Mouse (Mus musculus) heart, adult 2 months (tissue): Measurements from ENCODE around the gene Zfp715. TPM values are rescaled to one million over a fixed set of nuclear protein-coding genes. Genes with fewer than 3 reads are reported as not detected.
"Not testable (repeated sequence)": the region's sequence is repeated elsewhere in the genome, so short reads cannot be mapped to it uniquely, and the experiment has no call there.

ENCODE experiments used
- DNase-seq, 2 experiments: peaks; one replicate each; pipeline ENCODE4 v3.0.0; 2021
- H3K27ac ChIP-seq: fragments of 200-600 bp; 2 replicates; pipeline ENCODE4 v1.8.1; 2022
- H3K27me3 ChIP-seq: fragments of 200-500 bp; 2 replicates; pipeline ENCODE4 v1.6.1; 2012; ENCODE audit warnings: mild to moderate bottlenecking, low read length, inconsistent platforms, mixed read lengths; ENCODE audit not compliant: control insufficient read depth, insufficient read depth
- H3K36me3 ChIP-seq: fragments of 200-500 bp; 2 replicates; pipeline ENCODE4 v1.6.1; 2012; ENCODE audit warnings: low read length, inconsistent platforms; ENCODE audit not compliant: control insufficient read depth, insufficient read depth
- H3K4me1 ChIP-seq: fragments of 200-500 bp; 2 replicates; pipeline ENCODE4 v1.6.1; 2011; ENCODE audit warnings: low read length; ENCODE audit not compliant: control insufficient read depth, insufficient read depth
- H3K4me3 ChIP-seq: fragments of 200-600 bp; 2 replicates; pipeline ENCODE4 v1.8.1; 2022
- H3K79me2 ChIP-seq: fragments of 200-500 bp; replicated peaks from 2 replicates; pipeline ENCODE4 v1.6.1; 2012; ENCODE audit warnings: mild to moderate bottlenecking, inconsistent platforms, low read length, moderate library complexity, mixed read lengths; ENCODE audit not compliant: control insufficient read depth, insufficient read depth
- H3K9ac ChIP-seq: fragments of 200-500 bp; 2 replicates; pipeline ENCODE4 v1.6.1; 2012; ENCODE audit warnings: low read depth, mild to moderate bottlenecking, control low read depth, inconsistent platforms, low read length, mixed read lengths
- CTCF ChIP-seq: fragments of 200-600 bp; IDR thresholded peaks from 2 replicates; pipeline ENCODE4 v1.8.1; 2022; ENCODE audit warnings: antibody characterized with exemption, mild to moderate bottlenecking, moderate library complexity
- EP300 ChIP-seq: fragments of 200-500 bp; IDR thresholded peaks from 2 replicates; pipeline ENCODE4 v1.6.1; 2011; ENCODE audit warnings: low read depth, low read length, control low read depth; ENCODE audit not compliant: insufficient read depth
- POLR2A ChIP-seq: fragments of 200-500 bp; IDR thresholded peaks from 2 replicates; pipeline ENCODE4 v1.6.1; 2011; ENCODE audit warnings: mild to moderate bottlenecking, low read depth, low read length, control low read depth; ENCODE audit not compliant: insufficient read depth
- WGBS: fragments of 180-500 bp; shearing (Covaris S2); methylation state at CpG from one replicate; pipeline ENCODE4 v1.1.7; 2018; 5-methylcytosine and 5-hydroxymethylcytosine counted together
- intact Hi-C: fragments of 180-260 bp; cut with DNase I; formaldehyde crosslinking; loops from one replicate; pipeline ENCODE4 v1.15.1; 2025
- polyA plus RNA-seq: library from polyadenylated mRNA; depleted of rRNA; stranded (reverse); fragments of >200 nt; gene quantifications from 2 replicates; pipeline ENCODE4 v1.2.3, GENCODE M21; 2012
- total RNA-seq, 2 experiments: library from RNA; stranded (reverse); gene quantifications; 2 replicates each; pipeline ENCODE4 v1.2.3; 2021

The Zfp715 gene
- total and polyA plus RNA-seq, 3 experiments: 6.6 to 15.1 (median 11.5) TPM

- Histone ChIP-seq H3K36me3 (no peaks in the 10 kb centered on the region), H3K4me3 (peak overlapping the region; percentile 33; the same call in 1 of the 2 replicates), H3K4me1 (peaks cover 4% of the 10 kb centered on the region), H3K27me3 (no peaks in the 10 kb centered on the region), H3K9ac (peak overlapping the region; percentile 71), H3K27ac (peak overlapping the region; percentile 61), H3K79me2 (no peaks in the 10 kb centered on the region)
- intact Hi-C loops: loop anchor here (1.0 to 10.0 kb wide), 3 partner anchors 50 to 182 kb away; partner anchors contain the start of gene Vsig10l
- peak; percentile 66 to 90 for DNase-seq
- TF ChIP-seq POLR2A: no peak
- TF ChIP-seq CTCF: no peak; the same call in 1 of the 2 replicates
- TF ChIP-seq EP300: peak; percentile 61; the same call in 1 of the 2 replicates
- 9% methylated on average over 18 of the region's 18 CpGs for WGBS
Measured at GRCm38 (mm10) chr7:43282859-43283595, 30.1 kb downstream of the Zfp715 start.

DNA sequence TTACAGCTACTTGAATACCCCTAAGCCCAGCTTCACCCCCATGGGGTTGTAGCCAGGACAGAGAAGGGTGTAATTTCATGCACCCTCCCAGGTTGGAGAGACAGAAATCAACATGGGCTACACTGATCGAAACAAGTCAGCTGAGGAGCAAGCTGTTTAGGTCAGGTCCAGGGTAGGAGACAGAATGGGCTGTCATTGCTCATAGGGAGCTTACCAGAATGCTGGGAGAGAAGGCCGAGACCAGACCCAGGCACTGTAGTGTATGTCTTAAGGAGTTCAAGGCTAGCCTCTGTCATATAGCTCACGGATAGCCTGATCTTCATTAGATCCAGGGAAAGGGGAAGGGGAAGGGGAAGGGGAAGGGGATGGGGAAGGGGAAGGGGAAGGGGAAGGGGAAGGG lies 30.6 kb downstream of the Zfp715 start:
- Histone ChIP-seq H3K36me3 (no peaks in the 10 kb centered on the region), H3K4me1 (peaks cover 8% of the 10 kb centered on the region), H3K4me3 (no peak overlapping the region), H3K79me2 (no peaks in the 10 kb centered on the region), H3K27ac (peak overlapping the region; percentile 45; the same call in 1 of the 2 replicates), H3K9ac (no peak overlapping the region), H3K27me3 (no peaks in the 10 kb centered on the region)
- TF ChIP-seq EP300 (no peak), CTCF (no peak), POLR2A (no peak)
- DNase-seq: no peak
- intact Hi-C loops: loop anchor here (2.0 to 10.0 kb wide), 2 partner anchors 94 to 182 kb away; partner anchors contain the start of gene Vsig10l
- WGBS: 53% methylated on average over 2 of the region's 3 CpGs

- intact Hi-C loops: no loop called here
- Histone ChIP-seq H3K36me3 (no peaks in the 10 kb centered on the region), H3K9ac (no peak overlapping the region), H3K79me2 (no peaks in the 10 kb centered on the region), H3K27ac (no peak overlapping the region), H3K27me3 (no peaks in the 10 kb centered on the region), H3K4me1 (peaks cover 7% of the 10 kb centered on the region), H3K4me3 (no peak overlapping the region)
- TF ChIP-seq POLR2A (no peak), CTCF (no peak), EP300 (no peak)
- WGBS: 18% methylated on average over 5 of the region's 5 CpGs
- peak in 1 of 2 experiments; percentile 27 for DNase-seq
Measured at GRCm38 (mm10) chr7:43277401-43277800, 35.7 kb downstream of the Zfp715 start.

DNA sequence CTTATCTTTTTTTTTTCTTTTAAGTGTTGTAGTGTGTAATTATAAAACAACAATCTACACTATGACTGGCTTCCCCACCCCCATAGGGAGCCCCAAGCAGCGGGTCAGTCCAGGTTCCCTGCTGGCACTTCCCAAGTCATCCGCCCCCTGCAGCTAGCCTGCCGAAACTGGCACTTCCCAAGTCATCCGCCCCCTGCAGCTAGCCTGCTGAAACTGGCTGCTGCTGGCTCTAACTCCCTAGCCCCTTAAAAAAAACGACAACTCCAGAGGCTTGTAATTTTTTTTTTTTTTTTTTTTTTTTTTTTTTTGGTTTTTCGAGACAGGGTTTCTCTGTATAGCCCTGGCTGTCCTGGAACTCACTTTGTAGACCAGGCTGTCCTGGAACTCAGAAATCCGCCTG lies 36.9 kb downstream of the Zfp715 start:
- H3K4me3 ChIP-seq, DNase-seq, intact Hi-C loops, H3K4me1 ChIP-seq, H3K27ac ChIP-seq, H3K79me2 ChIP-seq, H3K36me3 ChIP-seq, H3K27me3 ChIP-seq, H3K9ac ChIP-seq: not testable (repeated sequence)
- WGBS: 50% methylated on average over 7 of the region's 7 CpGs

DNA sequence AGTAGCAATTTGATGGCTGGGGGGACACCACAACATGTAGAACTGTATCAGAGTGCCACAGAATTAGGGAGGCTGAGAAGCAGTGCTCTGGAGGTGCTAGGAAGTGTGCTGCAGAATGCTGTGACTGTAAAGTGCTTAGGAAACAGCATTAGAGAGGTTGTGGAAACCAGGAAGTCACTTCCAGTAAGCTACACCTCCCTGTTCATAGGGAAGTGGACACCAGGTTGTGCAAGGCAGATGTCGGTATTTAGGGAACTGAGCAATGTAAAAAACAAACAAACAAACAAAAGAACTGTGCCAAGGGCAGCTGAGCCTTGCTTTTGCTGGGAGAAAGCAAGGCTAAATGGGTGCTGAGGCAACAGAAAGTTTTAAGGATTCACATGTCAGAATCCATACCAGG lies 39.6 kb downstream of the Zfp715 start:
- peaks cover 6% of the 10 kb centered on the region for H3K4me1 ChIP-seq
- no peak overlapping the region for H3K4me3 ChIP-seq
- no peaks in the 10 kb centered on the region for H3K36me3 ChIP-seq
- TF ChIP-seq EP300 (no peak), CTCF (no peak), POLR2A (no peak)
- intact Hi-C loops: no loop called here
- no peak overlapping the region for H3K27ac ChIP-seq
- WGBS: 43% methylated on average over 1 of the region's 1 CpGs
- no peaks in the 10 kb centered on the region for H3K27me3 ChIP-seq
- no peak overlapping the region for H3K9ac ChIP-seq
- no peaks in the 10 kb centered on the region for H3K79me2 ChIP-seq
- no peak for DNase-seq

DNA sequence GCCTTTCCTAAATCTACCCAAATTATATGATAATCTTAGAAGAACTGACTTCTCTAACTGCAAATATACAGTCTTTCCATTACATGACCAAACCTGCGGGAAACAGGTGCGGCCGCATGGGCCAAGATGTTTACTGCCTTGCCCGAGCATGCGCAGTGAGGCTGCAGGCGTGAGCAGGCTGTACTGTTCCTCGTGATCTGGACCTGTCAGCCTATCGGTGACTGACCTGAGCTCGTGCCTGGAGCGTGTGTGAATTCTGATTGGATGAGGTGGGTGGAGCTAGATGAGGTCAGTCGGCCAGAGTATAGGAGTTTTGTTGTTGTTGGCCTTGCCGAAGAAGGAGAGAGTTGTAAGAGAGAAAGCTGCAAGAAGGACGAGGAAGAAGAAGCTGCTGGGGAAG lies 45.7 kb downstream of the Zfp715 start:
- H3K9ac ChIP-seq, H3K4me1 ChIP-seq, H3K36me3 ChIP-seq, H3K27me3 ChIP-seq, intact Hi-C loops, H3K79me2 ChIP-seq, H3K27ac ChIP-seq, DNase-seq, H3K4me3 ChIP-seq: not testable (repeated sequence)
- WGBS: 84% methylated on average over 13 of the region's 13 CpGs
